Mouse (Mus musculus) ovary, postnatal 36 days (tissue): ENCODE results near the gene Adamts7.

Source experiments
- DNase-seq: peaks from one replicate; pipeline ENCODE4 v3.0.0; 2022; ENCODE audit warnings: low spot score, mixed read lengths

Gene Adamts7

DNA sequence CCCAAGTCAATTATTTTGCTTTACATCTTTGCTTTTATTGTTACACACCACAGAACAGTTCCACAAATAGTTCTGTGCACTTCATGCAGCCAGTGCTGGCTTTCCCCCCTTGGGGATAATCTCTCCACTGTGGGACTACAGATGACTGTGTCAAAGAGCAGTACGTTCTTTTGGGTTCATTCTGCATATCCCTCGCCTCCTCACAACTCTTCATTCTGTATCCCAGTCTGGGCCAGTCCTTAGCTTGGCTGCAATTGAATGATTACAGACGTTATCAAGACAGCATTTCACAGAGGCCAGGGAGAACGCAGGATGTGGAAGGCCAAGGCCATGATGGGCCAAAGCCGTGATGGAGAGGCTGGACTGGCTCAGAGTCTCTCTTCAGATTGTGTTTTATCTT is 16.0 kb upstream of the Adamts7 start:
- no peak for DNase-seq

DNA sequence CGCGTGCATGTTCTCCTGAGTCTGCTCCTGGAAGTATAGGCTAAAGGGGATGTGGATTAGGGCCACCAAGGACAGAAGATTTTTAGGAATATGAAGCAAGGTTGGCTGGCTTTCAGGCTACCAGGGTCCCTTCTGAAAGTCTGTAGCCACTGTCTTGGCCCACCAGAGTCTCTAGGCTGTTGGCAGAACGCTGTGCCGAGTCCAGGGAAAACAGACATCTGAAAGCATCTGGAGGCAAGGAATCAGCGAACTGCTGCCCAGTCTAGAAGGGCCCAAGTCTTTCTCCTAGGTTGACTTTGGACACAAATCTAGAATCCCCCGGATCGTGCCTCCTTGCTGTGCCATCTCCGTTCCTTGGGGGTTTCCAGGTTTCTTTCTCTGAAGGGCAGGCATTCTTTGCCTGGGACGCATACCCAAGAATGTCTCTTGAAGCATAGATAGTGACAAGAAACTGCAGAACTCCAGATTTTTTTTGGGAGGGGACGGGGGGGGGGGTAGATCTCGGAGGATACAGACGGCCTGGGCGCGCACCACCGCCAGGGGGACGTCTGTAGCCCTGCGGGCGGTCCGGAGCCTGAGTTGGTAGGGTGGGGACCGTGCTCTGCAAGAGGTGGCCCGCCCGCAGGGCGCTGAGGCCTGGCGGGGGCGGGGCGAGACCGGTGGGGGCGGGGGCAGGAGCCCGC is 485 bp upstream of the Adamts7 start:
- peak; percentile 76 for DNase-seq

DNA sequence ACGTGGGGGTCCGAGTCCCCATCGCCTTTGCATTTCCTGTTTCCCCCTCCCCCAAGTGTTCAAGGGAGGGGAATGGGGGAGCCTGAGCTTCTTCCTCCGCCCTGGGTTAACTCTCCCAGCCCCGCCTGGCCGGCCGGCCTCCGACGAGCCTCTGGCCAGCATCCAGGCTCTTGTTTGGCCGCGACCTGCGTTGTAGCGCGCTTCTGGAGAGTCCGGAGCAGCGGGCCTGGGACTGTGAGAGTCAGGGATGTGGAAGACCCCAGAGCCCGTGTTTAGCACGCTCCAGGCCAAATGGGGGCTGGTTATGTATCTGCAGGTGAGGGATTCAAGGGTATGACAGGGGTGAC is 853 bp downstream of the Adamts7 start:
- no peak for DNase-seq

DNA sequence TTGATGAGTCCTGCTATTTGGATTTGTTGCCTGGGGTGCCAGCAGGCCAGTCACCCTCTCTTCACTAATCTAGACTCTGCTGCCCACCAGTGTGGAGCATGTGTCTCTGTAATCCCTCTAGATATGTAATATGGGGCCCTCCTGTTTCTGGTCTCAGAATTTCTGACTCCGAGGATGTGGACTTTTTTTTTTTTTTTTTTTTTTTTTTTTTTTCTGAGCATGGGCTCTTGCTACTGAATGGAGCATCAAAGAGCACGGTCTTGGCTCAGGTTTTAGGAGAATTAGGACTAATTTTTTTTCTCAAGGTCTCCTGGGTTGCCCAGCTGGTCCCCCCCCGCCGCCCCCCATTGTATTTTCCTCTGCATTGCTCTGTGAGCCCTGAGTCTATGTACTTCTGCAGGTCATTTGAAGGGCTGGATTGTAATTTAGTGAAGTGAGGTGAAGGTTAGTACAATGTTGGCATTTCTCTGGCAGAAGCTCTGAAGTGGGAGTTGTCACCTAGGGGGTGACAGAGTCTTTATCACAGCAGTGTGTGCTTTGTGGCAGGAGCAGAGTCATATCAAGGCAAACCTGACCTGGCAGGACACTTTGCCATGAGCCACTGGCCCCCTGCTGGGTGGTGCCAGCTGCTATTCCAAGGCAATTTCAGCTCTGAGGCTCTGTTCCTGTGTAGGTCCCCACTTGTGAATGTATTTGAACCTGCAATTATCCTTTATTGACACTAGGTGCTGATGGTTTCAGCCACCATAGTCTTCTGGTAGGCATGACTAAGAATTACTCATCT is 2.0 kb downstream of the Adamts7 start:
- DNase-seq, result no peak

DNA sequence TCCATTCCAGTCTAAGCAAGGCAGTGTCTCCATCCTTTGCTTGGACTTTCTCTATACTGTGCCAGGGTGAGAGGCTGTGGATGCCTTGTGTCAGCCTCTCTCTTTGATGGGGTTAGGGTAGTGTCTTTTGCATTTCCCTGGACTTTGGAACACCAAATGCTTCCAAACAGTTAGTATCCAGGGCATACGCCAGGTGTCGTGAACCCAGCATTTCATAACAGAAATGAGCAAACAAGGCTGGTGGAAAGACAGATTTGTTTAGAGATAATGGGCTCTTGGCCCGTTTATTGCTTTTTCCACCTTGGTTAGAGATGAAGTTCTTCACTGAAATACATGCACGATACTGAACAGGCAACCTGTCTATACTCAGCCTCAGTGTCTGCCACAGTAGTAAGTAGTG is 2.7 kb downstream of the Adamts7 start:
- no peak for DNase-seq

DNA sequence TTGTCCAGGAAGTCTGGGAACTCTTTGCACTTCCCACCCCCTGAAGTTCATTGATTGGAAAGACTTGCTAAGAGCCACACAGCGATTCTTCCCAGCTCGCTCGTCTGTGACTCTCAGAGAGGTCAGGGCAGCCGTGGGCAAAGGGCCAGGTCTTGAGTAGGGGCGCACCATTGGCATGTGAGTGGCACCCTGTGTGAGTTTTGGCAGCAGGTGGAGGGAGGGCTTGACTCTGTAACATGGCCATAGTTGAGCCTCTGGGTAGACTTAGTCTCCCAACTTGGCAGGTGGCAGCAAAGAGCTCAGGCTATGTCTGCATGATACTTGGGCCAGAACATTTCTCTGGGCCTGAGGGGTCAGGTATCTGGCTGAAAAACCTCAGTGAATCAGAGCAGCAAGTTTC is 3.7 kb downstream of the Adamts7 start:
- DNase-seq, result peak; percentile 21

DNA sequence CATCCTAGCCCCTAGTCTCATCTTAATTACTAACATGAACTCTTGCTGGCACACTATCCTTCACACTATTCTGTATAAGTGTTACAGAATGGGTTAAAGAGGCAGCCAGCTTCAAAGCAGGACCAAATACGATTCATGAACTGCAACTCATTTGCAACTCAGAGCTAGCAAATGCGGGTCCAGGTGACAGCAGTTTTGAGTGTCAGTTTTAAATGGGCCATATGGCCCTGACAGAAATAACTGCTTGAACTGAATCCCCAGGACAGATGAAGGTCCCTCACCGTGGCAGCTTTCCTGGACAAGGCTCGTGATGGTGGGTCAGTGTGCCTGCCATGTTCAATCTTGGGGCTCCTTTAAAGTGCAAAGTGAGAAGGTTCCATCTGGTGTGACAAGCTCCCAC is 7.1 kb downstream of the Adamts7 start:
- DNase-seq, result no peak

DNA sequence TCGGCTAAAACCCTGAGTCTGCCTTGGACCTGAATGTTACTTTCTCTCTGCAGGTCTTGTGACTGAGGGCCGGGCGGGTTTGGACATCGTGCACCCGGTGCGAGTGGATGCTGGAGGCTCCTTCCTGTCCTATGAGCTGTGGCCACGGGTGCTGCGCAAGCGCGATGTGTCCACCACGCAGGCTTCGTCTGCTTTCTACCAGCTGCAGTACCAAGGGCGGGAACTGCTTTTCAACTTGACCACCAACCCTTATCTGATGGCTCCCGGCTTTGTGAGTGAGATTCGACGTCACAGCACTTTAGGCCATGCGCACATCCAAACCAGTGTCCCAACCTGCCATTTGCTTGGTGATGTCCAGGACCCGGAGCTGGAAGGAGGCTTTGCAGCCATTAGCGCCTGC is 8.6 kb downstream of the Adamts7 start:
- DNase-seq, result no peak

DNA sequence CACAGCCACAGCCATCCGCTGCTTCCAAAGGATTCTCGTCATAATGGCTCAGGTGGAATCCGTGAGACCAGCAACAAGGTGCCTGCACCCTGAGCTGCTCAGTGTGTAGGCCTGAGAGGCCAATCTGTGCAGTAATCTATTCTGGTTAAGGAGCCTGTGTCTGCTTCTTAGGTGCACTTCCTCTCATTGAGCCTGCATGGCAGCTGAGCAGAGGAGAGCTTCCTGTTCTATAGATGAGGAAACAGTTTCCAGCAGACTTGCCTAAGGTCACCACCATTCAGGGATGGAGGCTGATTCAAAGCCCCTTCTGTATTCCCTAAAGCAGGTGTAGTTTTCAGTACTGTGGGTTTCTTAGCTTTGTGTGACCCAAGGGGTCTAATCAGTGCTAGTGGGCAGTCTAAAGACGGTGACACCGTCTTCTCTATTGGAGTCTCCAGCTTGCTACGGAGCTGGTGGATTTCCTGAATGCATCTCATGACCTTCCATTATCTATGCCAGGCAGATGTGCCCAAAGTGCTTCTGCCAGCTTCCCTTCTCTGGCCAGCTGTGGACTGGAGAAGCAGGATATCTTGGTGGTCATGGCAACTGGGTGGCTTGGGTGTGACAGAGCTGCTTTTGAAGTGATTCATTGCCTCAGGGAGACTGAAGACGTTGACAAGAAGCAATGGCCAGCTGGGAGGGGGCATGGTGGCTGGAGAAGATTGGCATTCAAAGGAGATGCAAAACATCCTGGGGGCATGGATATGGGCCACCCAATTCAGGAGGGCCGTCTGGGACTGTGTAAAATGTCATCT is 9.9 kb downstream of the Adamts7 start:
- DNase-seq, result no peak

DNA sequence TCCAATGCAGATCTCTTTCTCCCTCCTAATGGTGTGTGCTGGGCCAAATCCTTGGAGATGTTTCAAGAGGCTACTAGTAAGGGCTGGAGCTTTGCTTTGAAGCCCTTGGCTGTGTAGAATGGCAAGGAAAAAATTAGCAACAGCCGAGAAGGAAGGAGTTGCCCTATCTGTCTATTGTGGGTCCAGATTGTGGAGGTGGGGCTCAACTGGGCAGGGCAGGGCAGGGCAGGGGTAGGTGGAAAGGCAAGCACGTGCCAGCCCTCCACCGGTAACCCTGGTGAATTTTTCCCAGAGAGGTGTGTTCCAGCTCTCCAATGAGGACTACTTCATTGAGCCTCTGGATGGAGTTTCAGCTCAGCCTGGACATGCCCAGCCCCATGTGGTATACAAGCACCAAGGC is 10.5 kb downstream of the Adamts7 start:
- DNase-seq, result no peak

DNA sequence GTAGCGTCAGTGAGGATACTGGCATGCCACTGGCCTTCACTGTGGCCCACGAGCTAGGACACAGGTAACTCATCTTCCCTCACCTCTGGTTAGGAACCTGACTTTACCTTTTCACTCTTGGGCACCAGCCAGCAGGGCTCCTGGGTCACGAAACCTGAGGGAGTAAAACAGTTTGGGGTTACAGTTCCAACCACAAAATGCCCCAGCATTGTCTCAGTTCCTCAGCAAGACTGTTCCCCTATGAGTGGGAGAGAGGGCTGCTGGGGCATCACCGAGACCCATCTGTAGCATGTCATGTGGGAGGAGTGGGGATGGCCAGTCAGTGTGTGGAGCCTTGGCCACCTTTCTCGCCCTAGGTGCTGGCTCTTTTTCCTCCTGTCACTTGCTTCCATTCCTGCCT is 16.5 kb downstream of the Adamts7 start:
- no peak for DNase-seq

DNA sequence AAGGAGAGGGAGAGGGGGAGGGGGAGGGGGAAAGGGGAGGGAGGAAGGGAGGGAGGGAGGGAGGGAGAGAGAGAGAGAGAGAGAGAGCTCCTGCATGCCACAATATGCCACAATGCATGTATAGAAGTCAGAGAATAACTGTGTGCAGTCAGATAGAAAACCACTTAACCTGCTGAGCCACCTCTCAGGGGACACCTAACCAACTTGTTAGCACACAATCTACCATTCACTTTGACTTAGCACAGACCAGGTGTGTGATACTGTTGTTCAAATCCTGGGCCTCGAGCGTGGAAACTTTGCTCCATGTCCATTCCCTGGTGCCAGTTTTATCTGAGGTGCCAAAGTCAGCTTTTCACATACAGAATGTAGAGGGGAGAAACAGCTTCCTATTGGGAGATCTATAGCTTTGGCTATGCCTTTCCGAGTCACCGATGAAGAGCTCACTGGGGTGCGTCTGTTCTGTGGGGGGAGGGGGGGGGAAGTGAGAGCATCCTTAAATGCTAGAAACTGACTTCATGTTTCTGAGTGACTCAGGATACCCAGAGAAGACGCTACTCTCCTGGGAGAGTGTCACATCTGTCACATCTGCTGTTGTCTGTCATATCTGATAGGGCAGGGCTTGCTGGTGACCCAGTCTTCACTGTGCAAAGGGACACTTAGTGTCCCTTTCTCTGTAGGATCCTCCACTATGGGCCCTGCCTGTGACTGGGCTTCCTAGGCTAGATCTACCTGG is 19.0 kb downstream of the Adamts7 start:
- no peak for DNase-seq

DNA sequence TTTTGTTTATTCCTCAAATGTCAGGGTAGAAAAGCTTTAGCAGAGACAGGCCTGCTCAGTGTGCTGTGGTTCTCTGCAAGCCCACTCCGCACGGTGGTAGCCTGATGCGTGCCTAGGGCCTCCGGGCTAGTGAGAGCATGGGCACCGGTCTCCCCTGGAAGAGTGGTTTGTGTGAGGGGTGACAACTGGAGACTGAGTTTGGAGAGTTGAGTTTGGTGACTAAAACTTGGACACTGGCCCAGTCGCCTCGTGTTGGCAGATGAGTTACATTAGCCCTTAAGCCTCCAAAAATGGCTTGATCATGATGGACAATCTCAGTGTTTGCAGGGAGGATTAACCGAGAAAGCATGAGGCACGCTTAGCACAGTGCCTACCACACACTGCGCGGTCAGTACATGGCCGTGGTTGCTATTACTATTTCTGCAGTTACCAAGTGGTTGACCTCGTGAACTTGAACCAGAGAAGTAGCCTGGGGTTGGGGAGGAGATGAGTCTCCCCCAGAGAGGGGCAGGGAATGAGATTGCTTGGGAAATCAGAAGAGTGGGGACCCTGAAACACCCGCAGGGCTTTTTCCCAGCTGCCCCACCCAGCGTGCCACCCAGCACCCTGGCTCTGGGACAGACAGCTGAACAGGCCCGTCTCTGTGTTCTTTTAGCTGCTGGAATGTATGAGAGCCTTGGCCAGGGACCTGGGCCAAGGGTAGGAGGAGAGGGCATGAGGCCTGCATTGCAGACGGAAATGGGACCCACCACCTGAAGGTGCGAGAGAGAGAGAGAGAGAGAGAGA is 20.0 kb downstream of the Adamts7 start:
- DNase-seq, result no peak

DNA sequence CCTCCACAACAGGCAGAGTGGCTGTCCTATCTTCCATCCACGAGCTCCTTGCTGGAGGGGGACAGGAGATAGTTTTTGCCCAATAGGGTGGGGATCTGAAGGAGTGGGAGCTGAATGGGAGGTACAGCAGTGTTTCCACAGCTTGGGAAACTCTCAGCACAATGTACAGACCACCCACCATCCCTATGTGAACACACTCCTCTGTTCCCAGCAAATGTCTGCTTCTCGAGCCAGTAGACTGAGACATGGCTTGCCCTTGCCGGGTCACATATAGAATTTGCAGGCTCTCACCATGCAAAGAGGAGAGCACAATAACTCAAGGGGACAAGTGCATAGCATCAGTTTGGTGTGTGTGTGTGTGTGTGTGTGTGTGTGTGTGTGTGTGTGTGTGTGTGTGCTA is 20.7 kb downstream of the Adamts7 start:
- no peak for DNase-seq

DNA sequence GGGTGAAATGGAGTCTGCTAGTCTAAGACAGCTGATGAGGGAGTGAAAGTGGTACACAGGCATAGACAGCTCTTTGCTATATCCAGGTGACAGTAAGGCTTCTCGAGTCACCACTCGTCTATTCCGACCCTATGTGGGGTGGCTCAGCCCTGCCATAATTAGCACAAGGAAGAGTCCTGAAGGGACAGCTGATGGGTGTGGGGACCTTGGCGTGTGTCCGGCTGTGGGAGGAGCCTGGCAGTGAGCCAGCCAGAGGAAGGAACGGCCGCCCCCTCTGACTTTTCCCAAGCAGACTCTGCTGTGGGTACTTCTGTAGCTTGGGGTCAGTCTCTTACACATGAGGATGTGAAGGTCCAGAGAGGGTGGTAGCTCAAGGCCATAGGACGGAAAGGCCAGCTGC is 21.2 kb downstream of the Adamts7 start:
- DNase-seq, result peak; percentile 36

DNA sequence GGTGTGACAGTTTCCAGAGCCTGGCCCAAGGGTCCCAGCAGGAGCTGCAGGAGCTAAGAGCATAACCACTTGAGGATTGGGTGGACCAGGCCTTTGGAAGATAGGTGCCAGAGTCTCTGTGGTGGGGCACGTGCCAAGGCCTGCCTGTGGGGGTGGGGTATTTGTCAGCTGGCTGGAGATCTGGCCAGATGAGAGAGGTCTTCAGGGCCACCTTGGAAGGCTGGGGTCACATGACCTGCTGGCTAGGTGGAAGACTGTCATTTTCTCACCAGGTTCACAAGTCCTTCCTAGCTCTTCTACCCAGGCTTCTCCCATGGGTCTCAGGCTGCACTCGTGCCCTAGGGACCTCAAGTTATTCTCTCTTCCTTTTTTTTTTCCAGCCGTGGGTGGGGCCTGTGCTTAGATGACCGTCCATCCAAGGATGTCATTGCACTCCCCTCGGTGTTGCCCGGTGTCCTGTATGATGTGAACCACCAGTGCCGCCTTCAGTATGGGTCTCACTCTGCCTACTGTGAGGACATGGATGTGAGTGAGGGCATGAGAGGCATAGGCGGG is 22.6 kb downstream of the Adamts7 start:
- DNase-seq, result no peak

DNA sequence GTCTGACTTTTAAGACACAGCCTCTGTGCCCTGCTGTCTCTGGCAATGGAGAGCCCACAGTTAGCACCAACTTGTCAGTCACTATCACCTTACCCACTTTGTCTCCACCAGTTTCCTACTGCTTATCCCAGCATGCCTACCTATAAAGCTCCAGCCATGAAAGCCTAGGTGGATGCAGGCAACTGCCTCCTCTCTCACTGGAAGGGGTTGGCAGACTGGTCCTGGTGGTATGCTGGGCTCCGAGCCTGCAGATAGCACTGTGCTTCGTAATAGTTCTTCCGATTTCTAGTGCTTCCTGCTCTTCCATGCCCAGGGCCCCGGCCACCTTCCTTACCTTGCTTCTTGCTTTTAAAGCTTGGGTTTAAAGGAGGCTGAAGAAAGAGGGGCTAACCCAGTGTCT is 26.0 kb downstream of the Adamts7 start:
- no peak for DNase-seq

DNA sequence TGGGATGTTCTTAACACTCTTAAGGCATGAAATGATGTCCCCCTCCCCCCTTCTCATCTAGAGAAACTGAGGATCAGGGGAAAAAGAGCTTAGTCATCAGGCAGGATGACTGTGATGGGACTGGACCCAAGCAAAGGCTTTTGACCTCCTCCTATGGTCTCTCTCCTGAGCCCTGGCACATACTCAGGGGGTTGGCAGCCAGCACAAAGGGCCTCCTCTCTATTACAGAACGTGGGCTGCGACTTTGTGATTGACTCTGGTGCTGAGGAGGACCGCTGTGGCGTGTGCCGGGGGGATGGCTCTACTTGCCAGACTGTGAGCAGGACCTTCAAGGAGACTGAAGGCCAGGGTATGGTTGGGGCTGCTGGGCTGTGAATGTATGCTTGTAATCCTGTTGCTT is 26.5 kb downstream of the Adamts7 start:
- no peak for DNase-seq

DNA sequence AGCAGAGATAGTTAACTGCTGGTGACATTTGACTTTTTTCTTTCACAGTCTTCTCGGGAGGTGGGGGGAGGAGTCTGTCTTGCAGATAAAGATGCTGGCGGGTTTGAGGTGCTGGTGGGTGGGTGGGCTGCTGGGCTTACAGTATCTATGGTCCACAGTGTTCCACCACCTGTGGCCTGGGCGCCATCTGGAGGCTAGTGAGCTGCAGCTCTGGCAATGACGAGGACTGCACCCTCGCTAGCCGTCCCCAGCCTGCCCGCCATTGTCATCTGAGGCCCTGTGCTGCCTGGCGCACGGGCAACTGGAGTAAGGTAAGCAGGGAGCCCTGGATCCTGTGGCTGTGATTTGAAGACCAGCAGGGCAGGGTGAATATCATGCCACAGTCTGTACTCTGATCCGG is 32.1 kb downstream of the Adamts7 start:
- DNase-seq, result no peak

DNA sequence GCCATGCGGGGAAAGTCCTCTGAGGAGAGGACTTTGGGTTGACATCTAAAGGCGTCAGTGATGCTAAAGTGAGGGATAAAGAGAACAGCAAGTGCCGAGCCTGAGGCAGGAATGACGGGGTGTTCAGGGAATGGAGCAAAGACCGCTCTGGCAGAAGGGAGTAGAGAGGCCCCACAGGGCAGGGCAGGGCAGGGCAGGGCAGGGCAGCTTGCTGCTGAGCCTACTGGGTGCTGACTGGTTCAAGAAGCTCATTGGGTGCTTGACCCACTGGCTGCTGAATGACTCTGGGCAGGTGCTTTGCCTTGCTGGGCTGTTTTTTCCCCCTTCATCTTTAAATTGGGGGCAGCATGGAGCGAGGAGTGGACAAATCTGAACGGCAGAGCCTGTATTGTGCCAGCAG is 33.4 kb downstream of the Adamts7 start:
- no peak for DNase-seq

DNA sequence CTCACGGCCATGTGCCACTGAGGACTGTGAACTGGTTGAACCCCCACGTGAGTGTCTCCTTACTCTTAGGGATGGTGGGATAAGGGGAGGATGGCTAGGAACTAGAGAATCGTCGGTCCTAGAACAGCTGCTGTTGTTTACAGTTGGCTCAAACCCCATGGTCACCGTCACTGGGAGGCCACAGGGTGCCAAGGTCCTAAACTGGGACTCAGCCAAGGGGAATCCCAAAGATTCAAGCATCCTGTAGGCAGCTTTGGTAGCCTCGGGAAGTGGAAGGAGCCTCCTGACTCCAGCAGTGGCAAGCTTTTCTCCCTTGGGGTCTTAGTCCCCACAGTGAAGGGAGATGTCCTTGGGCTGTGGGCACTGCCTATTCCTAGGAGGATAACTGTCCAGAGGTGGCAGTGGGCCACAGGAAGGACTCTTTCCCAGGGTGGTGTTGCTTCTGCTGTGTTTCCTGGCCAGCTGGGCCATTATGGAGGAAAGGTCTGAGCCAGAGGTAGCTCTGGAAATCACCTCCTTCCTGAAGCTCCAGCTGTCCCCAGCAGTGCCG is 34.3 kb downstream of the Adamts7 start:
- peak; percentile 53 for DNase-seq
